Mouse (Mus musculus) forebrain, embryonic 13.5 days (tissue): ENCODE data around the gene Card14. TPM values are rescaled to one million over a fixed set of nuclear protein-coding genes. Genes with fewer than 3 reads are reported as not detected.

Experiments
- ATAC-seq: fragments of 200-750 bp; cut with Nextera tagmentation; 2 replicates; pipeline ENCODE4 v1.8.0; 2017
- H3K27ac ChIP-seq: fragments of 300-500 bp; sonication (generic); 2 replicates; pipeline ENCODE4 v1.5.1; 2015; ENCODE audit warnings: inconsistent platforms, mild to moderate bottlenecking, moderate library complexity
- H3K27me3 ChIP-seq: fragments of 300-500 bp; sonication (generic); 2 replicates; pipeline ENCODE4 v1.6.1; 2015; ENCODE audit warnings: mild to moderate bottlenecking, inconsistent platforms
- H3K36me3 ChIP-seq: fragments of 300-500 bp; sonication (generic); 2 replicates; pipeline ENCODE4 v1.6.1; 2015; ENCODE audit warnings: mild to moderate bottlenecking, inconsistent platforms; ENCODE audit not compliant: poor library complexity, severe bottlenecking
- H3K4me1 ChIP-seq: fragments of 300-500 bp; sonication (generic); 2 replicates; pipeline ENCODE4 v1.6.1; 2015; ENCODE audit warnings: inconsistent platforms
- H3K4me2 ChIP-seq: fragments of 300-500 bp; sonication (generic); 2 replicates; pipeline ENCODE4 v1.6.1; 2015; ENCODE audit warnings: inconsistent platforms, mild to moderate bottlenecking, moderate library complexity
- H3K4me3 ChIP-seq: fragments of 300-500 bp; sonication (generic); 2 replicates; pipeline ENCODE4 v1.5.1; 2015; ENCODE audit warnings: mild to moderate bottlenecking, inconsistent platforms
- H3K9ac ChIP-seq: fragments of 300-500 bp; sonication (generic); 2 replicates; pipeline ENCODE4 v1.6.1; 2015; ENCODE audit warnings: mild to moderate bottlenecking, inconsistent platforms
- H3K9me3 ChIP-seq: fragments of 300-500 bp; sonication (generic); replicated peaks from 2 replicates; pipeline ENCODE4 v1.6.1; 2016; ENCODE audit warnings: inconsistent platforms
- WGBS: fragments of 180-500 bp; shearing (Covaris S2); methylation state at CpG from one replicate; pipeline ENCODE4 v1.1.7; 2015; 5-methylcytosine and 5-hydroxymethylcytosine counted together
- microRNA counts: library from miRNA; unstranded; fragments of <30 nt; microRNA quantifications from one replicate; lab custom pipeline; 2016
- microRNA-seq: library from miRNA; unstranded; fragments of <30 nt; microRNA quantifications from one replicate; pipeline ENCODE4, GENCODE M21; 2016
- polyA plus RNA-seq: library from polyadenylated mRNA; unstranded; fragments of >200 nt; fragmentation: Nextera tagmentation; extraction: Ambion mirVana; gene quantifications from 2 replicates; pipeline ENCODE4 v1.2.1, GENCODE M21; 2015

Gene Card14
- polyA plus RNA-seq, 1 experiment from 2014 or later: not detected

GRCm38 (mm10) chr11:119392800-119393482 is 85.4 kb downstream of the Card14 start, which contains the start of gene Rnf213:
Gene Rnf213, plus strand, starts transcription at chr11:119393100.
- Histone ChIP-seq H3K36me3 (no peaks in the 10 kb centered on the region), H3K4me1 (peaks cover 26% of the 10 kb centered on the region), H3K9ac (peak within 1 kb of the TSS; percentile 59), H3K4me2 (peak within 1 kb of the TSS; percentile 77), H3K9me3 (no peaks in the 10 kb centered on the region), H3K27ac (no peak within 1 kb of the TSS; the same call in 1 of the 2 replicates), H3K4me3 (peak within 1 kb of the TSS; percentile 45), H3K27me3 (peaks cover 88% of the 10 kb centered on the region)
- 1% methylated on average over 19 of the region's 19 CpGs for WGBS
- 0 out of 2 replicates have a peak, but pooled peaks have one; percentile 24 for ATAC-seq

GRCm38 (mm10) chr11:119393483-119393804 is 85.9 kb downstream of the Card14 start:
- WGBS: 30% methylated on average over 7 of the region's 7 CpGs
- no peaks in the 10 kb centered on the region for H3K36me3 ChIP-seq
- H3K27me3 ChIP-seq: peaks cover 83% of the 10 kb centered on the region
- peak overlapping the region; percentile 77 for H3K4me2 ChIP-seq
- no peak for ATAC-seq
- peaks cover 26% of the 10 kb centered on the region for H3K4me1 ChIP-seq
- no peak overlapping the region for H3K27ac ChIP-seq
- peak overlapping the region; percentile 45 for H3K4me3 ChIP-seq
- no peaks in the 10 kb centered on the region for H3K9me3 ChIP-seq
- peak overlapping the region; percentile 59 for H3K9ac ChIP-seq

DNA sequence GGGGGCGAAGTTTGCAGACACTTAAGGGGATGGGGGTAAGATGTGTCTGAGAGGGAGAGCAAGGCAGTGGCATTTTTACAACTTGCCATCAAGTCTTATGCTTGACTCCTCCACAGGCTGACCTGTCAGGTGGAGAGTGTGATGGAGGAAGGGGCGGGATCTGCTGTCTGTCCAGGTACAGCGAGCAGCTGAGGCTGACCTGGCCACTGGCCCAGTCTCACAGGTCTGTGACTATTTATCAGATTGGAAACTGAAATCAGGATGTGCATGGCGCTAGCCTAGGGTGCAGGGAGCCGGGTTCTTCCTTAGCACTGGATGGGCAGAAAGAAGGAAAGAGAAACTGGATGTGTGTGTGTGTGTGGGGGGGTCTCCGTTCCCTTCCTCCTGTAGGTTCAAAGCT is 86.6 kb downstream of the Card14 start:
- Histone ChIP-seq H3K9me3 (no peaks in the 10 kb centered on the region), H3K27me3 (peaks cover 75% of the 10 kb centered on the region), H3K4me1 (peaks cover 26% of the 10 kb centered on the region), H3K4me2 (no peak overlapping the region), H3K36me3 (no peaks in the 10 kb centered on the region), H3K9ac (no peak overlapping the region), H3K4me3 (no peak overlapping the region), H3K27ac (no peak overlapping the region)
- WGBS: 57% methylated on average over 6 of the region's 6 CpGs
- ATAC-seq: no peak

MicroRNAs encoded within 50 kb of the gene (microRNA counts, 519-probe panel; counts per million panel counts)
- microRNA mmu-miR-1932 (lab: Ali Mortazavi, UCI): 177 counts per million, percentile 53 among the panel's probes with 10 or more counts

Small RNAs within 50 kb of the gene (microRNA-seq; reads per million reads assigned to microRNA genes)
- not detected for gene Mir1932

Other genes starting within 250 kb of the Card14 start
- 10.2 and 11.5 TPM in 2 replicates for gene Cbx4, start 221.5 kb upstream of the Card14 start, polyA plus RNA-seq
- 45.3 and 46.0 TPM in 2 replicates for gene Tbc1d16, start 79.3 kb upstream of the Card14 start, polyA plus RNA-seq
- gene Ccdc40, start 79.2 kb upstream of the Card14 start, polyA plus RNA-seq: 14.3 and 17.2 TPM in 2 replicates
- gene Gaa, start 39.9 kb upstream of the Card14 start, polyA plus RNA-seq: 26.8 and 33.6 TPM in 2 replicates
- 366 and 398 TPM in 2 replicates for gene Eif4a3, start 7.7 kb upstream of the Card14 start, polyA plus RNA-seq
- 4.6 and 4.7 TPM in 2 replicates for gene Sgsh, start 47.8 kb downstream of the Card14 start, polyA plus RNA-seq
- 4.6 and 4.9 TPM in 2 replicates for gene Slc26a11, start 47.8 kb downstream of the Card14 start, polyA plus RNA-seq
- 0.83 and 1.2 TPM in 2 replicates for gene Rnf213, start 85.3 kb downstream of the Card14 start, polyA plus RNA-seq
- gene Endov, start 183.6 kb downstream of the Card14 start, polyA plus RNA-seq: 18.7 TPM in 2 replicates
- 4.1 and 4.7 TPM in 2 replicates for gene Nptx1, start 240.0 kb downstream of the Card14 start, polyA plus RNA-seq